Mouse (Mus musculus): Measurements from ENCODE around the gene Entpd1. TPM values are rescaled to one million over a fixed set of nuclear protein-coding genes. Genes with fewer than 3 reads are reported as not detected.

The Entpd1 gene
- polyA plus RNA-seq, 1 experiment from 2014 or later = 8.6 TPM

DNA sequence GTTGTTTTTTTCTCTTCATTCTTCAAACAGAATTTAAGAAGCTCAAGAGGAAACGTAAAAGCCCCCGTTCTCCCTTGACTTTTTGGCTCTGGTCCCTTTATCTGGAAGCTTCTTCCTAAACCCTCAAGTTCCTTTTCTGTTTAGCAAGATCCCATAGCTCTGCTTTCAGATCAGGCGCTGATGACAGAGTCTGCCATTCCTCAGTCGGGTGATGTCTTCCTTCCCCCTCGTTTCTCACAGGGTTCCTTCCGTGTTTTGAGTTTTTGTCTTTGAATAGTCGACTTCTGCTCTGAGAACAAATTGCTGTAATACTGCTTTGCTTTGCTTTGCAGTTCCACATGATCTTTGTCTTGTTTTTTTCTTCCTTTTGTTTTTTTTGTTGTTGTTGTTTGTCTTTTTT, 18.4 kb downstream of the Entpd1 start:
- no peaks in the 10 kb centered on the region for H3K4me1 ChIP-seq
- no peaks in the 10 kb centered on the region for H3K27me3 ChIP-seq
- no peaks in the 10 kb centered on the region for H3K9me3 ChIP-seq
- H3K36me3 ChIP-seq = no peaks in the 10 kb centered on the region
- H3K9ac ChIP-seq (replicated peaks) = no peak overlapping the region
- H3K4me3 ChIP-seq = no peak overlapping the region
- WGBS = 86% methylated on average over 7 of the region's 7 CpGs
- no peak overlapping the region for H3K27ac ChIP-seq (replicated peaks)
- ATAC-seq (replicated peaks) = no peak
- H3K4me2 ChIP-seq (replicated peaks) = no peak overlapping the region

GRCm38 (mm10) chr19:40632193-40632592, 20.0 kb downstream of the Entpd1 start:
- Histone ChIP-seq H3K9me3 (no peaks in the 10 kb centered on the region), H3K27me3 (no peaks in the 10 kb centered on the region), H3K4me3 (no peak overlapping the region), H3K4me1 (no peaks in the 10 kb centered on the region), H3K4me2 (replicated peaks) (no peak overlapping the region), H3K9ac (replicated peaks) (no peak overlapping the region), H3K36me3 (no peaks in the 10 kb centered on the region), H3K27ac (replicated peaks) (no peak overlapping the region)
- no peak for ATAC-seq (replicated peaks)
- 85% methylated on average over 3 of the region's 3 CpGs for WGBS

GRCm38 (mm10) chr19:40632668-40633067, 20.5 kb downstream of the Entpd1 start:
- no peaks in the 10 kb centered on the region for H3K4me1 ChIP-seq
- no peak overlapping the region for H3K4me2 ChIP-seq (replicated peaks)
- no peak overlapping the region for H3K27ac ChIP-seq (replicated peaks)
- H3K27me3 ChIP-seq = no peaks in the 10 kb centered on the region
- 85% methylated on average over 5 of the region's 5 CpGs for WGBS
- no peaks in the 10 kb centered on the region for H3K9me3 ChIP-seq
- H3K4me3 ChIP-seq = no peak overlapping the region
- no peak overlapping the region for H3K9ac ChIP-seq (replicated peaks)
- no peaks in the 10 kb centered on the region for H3K36me3 ChIP-seq
- ATAC-seq (replicated peaks) = no peak

DNA sequence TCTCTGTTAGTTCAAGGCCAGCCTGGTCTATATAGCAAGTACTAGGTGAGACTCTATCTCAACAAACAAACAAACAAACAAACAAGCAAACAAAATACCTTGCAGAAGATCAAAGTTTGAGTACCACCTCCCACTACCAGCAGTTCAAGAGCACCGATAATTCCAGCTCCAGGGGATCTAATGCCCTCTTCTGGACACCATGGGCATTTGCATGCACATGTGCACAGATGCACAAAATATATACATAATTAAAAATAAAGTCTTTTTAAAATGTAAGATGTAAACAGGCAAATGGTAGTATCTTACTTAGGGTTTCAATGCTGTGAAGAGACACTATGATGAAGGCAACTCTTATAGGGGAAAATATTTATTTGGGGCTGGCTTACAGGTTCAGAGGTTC, 21.0 kb downstream of the Entpd1 start:
- H3K27ac ChIP-seq (replicated peaks) = no peak overlapping the region
- H3K9me3 ChIP-seq = no peaks in the 10 kb centered on the region
- H3K36me3 ChIP-seq = no peaks in the 10 kb centered on the region
- H3K4me1 ChIP-seq = no peaks in the 10 kb centered on the region
- 76% methylated on average over 1 of the region's 1 CpGs for WGBS
- no peak for ATAC-seq (replicated peaks)
- no peak overlapping the region for H3K9ac ChIP-seq (replicated peaks)
- H3K4me3 ChIP-seq = no peak overlapping the region
- no peaks in the 10 kb centered on the region for H3K27me3 ChIP-seq
- no peak overlapping the region for H3K4me2 ChIP-seq (replicated peaks)

GRCm38 (mm10) chr19:40637091-40637490, 24.9 kb downstream of the Entpd1 start:
- Histone ChIP-seq H3K4me2 (replicated peaks) (no peak overlapping the region), H3K9ac (replicated peaks) (no peak overlapping the region), H3K4me3 (no peak overlapping the region), H3K36me3 (no peaks in the 10 kb centered on the region), H3K9me3 (no peaks in the 10 kb centered on the region), H3K27me3 (no peaks in the 10 kb centered on the region), H3K4me1 (no peaks in the 10 kb centered on the region), H3K27ac (replicated peaks) (no peak overlapping the region)
- WGBS = 70% methylated on average over 4 of the region's 4 CpGs
- ATAC-seq (replicated peaks) = no peak

DNA sequence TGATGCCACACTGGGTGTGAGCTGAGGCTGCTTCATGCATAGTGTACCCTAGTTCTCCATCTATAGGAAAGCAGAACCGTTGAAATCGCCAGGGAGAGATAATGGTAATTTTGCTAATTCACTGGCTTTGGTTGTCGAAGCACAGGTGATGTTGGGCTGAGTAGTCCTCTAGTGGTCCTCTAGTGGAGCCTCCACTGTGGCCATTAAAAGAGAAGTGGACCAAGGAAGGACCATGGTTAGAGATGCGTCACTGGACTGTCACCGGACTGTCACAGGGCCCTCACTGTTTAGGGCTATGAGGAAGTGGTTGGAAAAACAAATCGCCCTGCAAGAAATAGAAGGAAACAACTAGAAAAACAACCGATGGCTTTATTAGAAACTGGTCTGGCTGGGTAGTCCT, 25.4 kb downstream of the Entpd1 start:
- no peaks in the 10 kb centered on the region for H3K4me1 ChIP-seq
- WGBS = 92% methylated on average over 7 of the region's 7 CpGs
- no peak overlapping the region for H3K9ac ChIP-seq (replicated peaks)
- H3K4me2 ChIP-seq (replicated peaks) = no peak overlapping the region
- no peaks in the 10 kb centered on the region for H3K9me3 ChIP-seq
- no peak overlapping the region for H3K4me3 ChIP-seq
- ATAC-seq (replicated peaks) = no peak
- H3K27me3 ChIP-seq = no peaks in the 10 kb centered on the region
- H3K27ac ChIP-seq (replicated peaks) = no peak overlapping the region
- no peaks in the 10 kb centered on the region for H3K36me3 ChIP-seq

DNA sequence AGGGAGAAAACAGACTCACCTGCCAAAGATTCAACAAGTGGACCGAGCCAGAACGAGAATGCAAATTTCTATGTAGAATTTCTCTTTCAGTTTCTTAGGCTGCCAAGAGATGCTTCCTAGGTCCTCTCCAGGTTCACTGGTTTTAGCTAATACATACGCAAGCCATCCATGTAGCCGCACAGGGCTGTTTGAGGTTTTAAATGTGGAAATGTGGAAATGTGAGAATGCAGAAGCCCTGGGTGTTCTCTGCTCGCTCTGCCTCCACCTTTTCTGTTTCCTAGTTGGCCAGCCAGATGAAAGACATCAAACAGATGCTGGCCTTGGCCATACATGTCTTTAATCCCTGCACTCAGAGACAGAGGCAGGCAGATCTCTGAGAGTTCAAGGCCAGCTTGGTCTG, 26.4 kb downstream of the Entpd1 start:
- H3K27ac ChIP-seq (replicated peaks) = no peak overlapping the region
- H3K9me3 ChIP-seq = no peaks in the 10 kb centered on the region
- 88% methylated on average over 5 of the region's 5 CpGs for WGBS
- no peak overlapping the region for H3K4me3 ChIP-seq
- no peak for ATAC-seq (replicated peaks)
- no peaks in the 10 kb centered on the region for H3K4me1 ChIP-seq
- no peak overlapping the region for H3K9ac ChIP-seq (replicated peaks)
- no peaks in the 10 kb centered on the region for H3K36me3 ChIP-seq
- H3K4me2 ChIP-seq (replicated peaks) = no peak overlapping the region
- no peaks in the 10 kb centered on the region for H3K27me3 ChIP-seq

GRCm38 (mm10) chr19:40639729-40640304, 27.7 kb downstream of the Entpd1 start:
- H3K4me3 ChIP-seq = no peak overlapping the region
- no peaks in the 10 kb centered on the region for H3K27me3 ChIP-seq
- no peak for ATAC-seq (replicated peaks)
- H3K36me3 ChIP-seq = no peaks in the 10 kb centered on the region
- H3K4me2 ChIP-seq (replicated peaks) = no peak overlapping the region
- no peak overlapping the region for H3K27ac ChIP-seq (replicated peaks)
- no peak overlapping the region for H3K9ac ChIP-seq (replicated peaks)
- H3K4me1 ChIP-seq = no peaks in the 10 kb centered on the region
- WGBS = 82% methylated on average over 11 of the region's 11 CpGs
- no peaks in the 10 kb centered on the region for H3K9me3 ChIP-seq

DNA sequence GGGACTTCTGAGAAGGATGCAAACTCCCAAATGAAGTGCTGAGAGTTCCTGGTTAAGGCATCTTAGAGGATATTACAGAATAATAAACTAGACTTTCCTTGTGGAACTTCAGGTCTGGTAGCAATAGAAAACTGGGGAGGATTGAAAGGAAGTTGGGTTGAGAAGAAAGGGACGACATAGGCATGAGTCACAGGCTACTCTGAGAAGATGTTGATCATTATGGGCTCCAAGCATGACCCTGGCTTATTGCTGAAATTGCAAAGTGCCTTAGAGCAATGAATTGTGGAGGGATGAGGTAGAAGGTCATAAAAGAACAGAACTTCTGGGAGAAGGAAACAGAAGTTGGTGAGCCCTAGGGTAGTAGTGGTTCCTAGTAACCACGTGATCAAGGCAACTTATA, 28.6 kb downstream of the Entpd1 start:
- Histone ChIP-seq H3K9me3 (no peaks in the 10 kb centered on the region), H3K4me1 (no peaks in the 10 kb centered on the region), H3K27me3 (no peaks in the 10 kb centered on the region), H3K4me3 (no peak overlapping the region), H3K4me2 (replicated peaks) (no peak overlapping the region), H3K9ac (replicated peaks) (no peak overlapping the region), H3K27ac (replicated peaks) (no peak overlapping the region), H3K36me3 (no peaks in the 10 kb centered on the region)
- no peak for ATAC-seq (replicated peaks)
- WGBS = 90% methylated on average over 2 of the region's 2 CpGs

DNA sequence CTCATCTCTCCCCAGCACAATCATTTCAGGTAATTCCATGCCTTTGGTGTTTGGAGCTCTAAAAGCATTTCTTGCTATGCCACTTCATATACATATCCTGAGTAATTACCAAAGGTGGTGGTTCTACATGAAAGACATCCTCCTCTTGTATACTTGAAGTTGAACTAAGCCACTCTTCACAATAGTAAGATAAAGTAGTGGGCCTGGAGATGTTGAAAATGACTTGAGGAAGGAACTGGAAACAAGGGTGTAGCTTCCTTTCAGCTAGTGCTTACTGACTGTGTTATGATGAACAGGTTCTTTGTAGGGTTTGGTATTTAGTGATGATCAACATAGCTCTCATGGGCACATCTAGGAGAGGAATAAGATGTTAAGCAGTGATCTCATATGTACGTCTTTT, 31.7 kb downstream of the Entpd1 start:
- Histone ChIP-seq H3K9me3 (no peaks in the 10 kb centered on the region), H3K4me3 (no peak overlapping the region), H3K36me3 (no peaks in the 10 kb centered on the region), H3K27ac (replicated peaks) (no peak overlapping the region), H3K27me3 (no peaks in the 10 kb centered on the region), H3K9ac (replicated peaks) (no peak overlapping the region), H3K4me2 (replicated peaks) (no peak overlapping the region), H3K4me1 (no peaks in the 10 kb centered on the region)
- no peak for ATAC-seq (replicated peaks)
- WGBS = 92% methylated on average over 1 of the region's 1 CpGs

GRCm38 (mm10) chr19:40646379-40646778, 34.2 kb downstream of the Entpd1 start:
- no peak overlapping the region for H3K9ac ChIP-seq (replicated peaks)
- no peaks in the 10 kb centered on the region for H3K27me3 ChIP-seq
- no peak overlapping the region for H3K4me2 ChIP-seq (replicated peaks)
- WGBS = 68% methylated on average over 6 of the region's 6 CpGs
- no peak for ATAC-seq (replicated peaks)
- no peak overlapping the region for H3K4me3 ChIP-seq
- H3K9me3 ChIP-seq = no peaks in the 10 kb centered on the region
- H3K27ac ChIP-seq (replicated peaks) = no peak overlapping the region
- no peaks in the 10 kb centered on the region for H3K36me3 ChIP-seq
- H3K4me1 ChIP-seq = no peaks in the 10 kb centered on the region

DNA sequence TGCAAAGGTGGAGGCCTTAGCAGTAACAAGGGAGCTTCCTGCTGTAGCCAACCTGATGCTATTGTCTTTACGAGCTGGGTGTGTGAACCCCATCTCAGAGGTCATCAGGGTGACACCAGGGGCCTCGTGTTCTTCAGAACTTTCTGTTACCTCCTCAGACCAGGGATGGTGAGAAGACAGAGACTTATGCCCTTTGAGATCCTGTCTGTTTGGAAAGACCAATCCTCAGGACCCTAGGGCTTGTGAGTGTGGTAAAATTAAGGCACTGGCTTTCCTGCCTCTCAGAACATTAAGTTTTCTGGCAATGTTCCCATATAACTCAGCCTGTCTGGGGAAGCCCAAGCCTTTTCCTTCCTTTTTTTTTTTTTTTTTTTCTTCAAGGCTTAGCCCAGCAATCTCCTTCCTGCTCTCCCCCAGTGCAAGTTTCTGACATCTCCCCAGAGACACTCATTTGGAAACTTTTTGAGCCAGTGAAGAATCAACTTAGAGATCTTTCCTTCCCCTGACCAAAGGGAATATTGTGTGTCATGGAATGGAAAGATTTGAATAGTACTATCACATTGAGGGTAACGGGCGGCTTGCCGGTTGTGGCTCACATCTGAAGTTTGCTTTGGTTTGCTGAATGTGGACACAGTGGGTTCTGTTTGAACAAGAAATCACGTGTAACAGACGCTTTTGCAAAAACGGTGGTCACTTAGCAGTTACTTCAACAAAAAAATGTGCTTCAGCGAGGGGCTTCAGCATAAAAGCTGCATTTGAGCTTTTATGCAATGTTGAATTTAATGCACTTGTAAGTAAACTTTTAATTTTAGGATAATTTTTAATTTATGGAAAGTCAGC, 35.4 kb downstream of the Entpd1 start:
- H3K9ac ChIP-seq (replicated peaks) = no peak overlapping the region
- no peak overlapping the region for H3K27ac ChIP-seq (replicated peaks)
- no peak overlapping the region for H3K4me2 ChIP-seq (replicated peaks)
- H3K4me3 ChIP-seq = no peak overlapping the region
- no peak for ATAC-seq (replicated peaks)
- H3K4me1 ChIP-seq = no peaks in the 10 kb centered on the region
- no peaks in the 10 kb centered on the region for H3K27me3 ChIP-seq
- WGBS = 69% methylated on average over 9 of the region's 9 CpGs
- no peaks in the 10 kb centered on the region for H3K9me3 ChIP-seq
- H3K36me3 ChIP-seq = no peaks in the 10 kb centered on the region

- no peak for ATAC-seq (replicated peaks)
- H3K4me3 ChIP-seq = no peak overlapping the region
- H3K9me3 ChIP-seq = no peaks in the 10 kb centered on the region
- 83% methylated on average over 5 of the region's 5 CpGs for WGBS
- H3K36me3 ChIP-seq = no peaks in the 10 kb centered on the region
- no peak overlapping the region for H3K9ac ChIP-seq (replicated peaks)
- no peak overlapping the region for H3K27ac ChIP-seq (replicated peaks)
- no peaks in the 10 kb centered on the region for H3K4me1 ChIP-seq
- H3K4me2 ChIP-seq (replicated peaks) = no peak overlapping the region
- no peaks in the 10 kb centered on the region for H3K27me3 ChIP-seq
Measured at GRCm38 (mm10) chr19:40650090-40650489, 37.9 kb downstream of the Entpd1 start.
